Mouse (Mus musculus) frontal cortex, adult 2 months (tissue): ENCODE results near the gene Iffo2. TPM values are rescaled to one million over a fixed set of nuclear protein-coding genes. Genes with fewer than 3 reads are reported as not detected.

Experiments used
- DNase-seq, 2 experiments: peaks; one replicate each; pipeline ENCODE4 v3.0.0; 2022; ENCODE audit warnings: low spot score in 1 of 2; ENCODE audit errors: extremely low spot score in 1 of 2
- polyA plus RNA-seq: library from polyadenylated mRNA; depleted of rRNA; stranded (reverse); fragments of >200 nt; gene quantifications from 2 replicates; pipeline ENCODE4 v1.2.3, GENCODE M21; 2012; rRNA removed

Gene Iffo2
- polyA plus RNA-seq, 1 experiment = 10.1 TPM

- DNase-seq = peak in 1 of 2 experiments; percentile 86
Observed at GRCm38 (mm10) chr4:139636373-139636772, 106.0 kb downstream of the Iffo2 start.

GRCm38 (mm10) chr4:139637847-139638246 is 107.5 kb downstream of the Iffo2 start:
- no peak for DNase-seq

GRCm38 (mm10) chr4:139638356-139638755 is 108.0 kb downstream of the Iffo2 start:
- no peak for DNase-seq

GRCm38 (mm10) chr4:139639801-139640200 is 109.5 kb downstream of the Iffo2 start:
- DNase-seq = no peak

- DNase-seq = no peak
Observed at GRCm38 (mm10) chr4:139640333-139640732, 110.0 kb downstream of the Iffo2 start.

- no peak for DNase-seq
Observed at GRCm38 (mm10) chr4:139640775-139641174, 110.4 kb downstream of the Iffo2 start.

GRCm38 (mm10) chr4:139641829-139642425 is 111.6 kb downstream of the Iffo2 start:
- no peak for DNase-seq

- peak; percentile 44 to 91 for DNase-seq
Observed at GRCm38 (mm10) chr4:139643972-139644371, 113.6 kb downstream of the Iffo2 start.

GRCm38 (mm10) chr4:139646916-139647315 is 116.6 kb downstream of the Iffo2 start:
- no peak for DNase-seq

- DNase-seq = no peak
Observed at GRCm38 (mm10) chr4:139650086-139650743, 119.9 kb downstream of the Iffo2 start.

GRCm38 (mm10) chr4:139650907-139651306 is 120.6 kb downstream of the Iffo2 start:
- no peak for DNase-seq

GRCm38 (mm10) chr4:139653238-139653637 is 122.9 kb downstream of the Iffo2 start, which contains the start of gene Tas1r2:
TSS of gene Tas1r2 (plus strand) at chr4:139653538.
- DNase-seq = no peak

GRCm38 (mm10) chr4:139661897-139662296 is 131.5 kb downstream of the Iffo2 start:
- no peak for DNase-seq

- no peak for DNase-seq
Observed at GRCm38 (mm10) chr4:139667632-139668031, 137.3 kb downstream of the Iffo2 start.

- DNase-seq = peak in 1 of 2 experiments; percentile 71
Observed at GRCm38 (mm10) chr4:139669847-139670246, 139.5 kb downstream of the Iffo2 start.

Other genes with a start within 250 kb of the Iffo2 start
- 19.6 and 19.7 TPM in 2 replicates for gene Pqlc2, start 219.8 kb upstream of the Iffo2 start, polyA plus RNA-seq
- 17.7 and 17.8 TPM in 2 replicates for gene Akr7a5, start 219.8 kb upstream of the Iffo2 start, polyA plus RNA-seq
- gene Mrto4, start 178.0 kb upstream of the Iffo2 start, polyA plus RNA-seq = 52.7 and 53.6 TPM in 2 replicates
- 68.3 and 71.0 TPM in 2 replicates for gene Emc1, start 178.0 kb upstream of the Iffo2 start, polyA plus RNA-seq
- 177 and 186 TPM in 2 replicates for gene Ubr4, start 177.9 kb upstream of the Iffo2 start, polyA plus RNA-seq
- 0.02 and 0.04 TPM in 2 replicates for gene Gm21969, start 72.6 kb downstream of the Iffo2 start, polyA plus RNA-seq
- 22.6 and 24.7 TPM in 2 replicates for gene Aldh4a1, start 92.3 kb downstream of the Iffo2 start, polyA plus RNA-seq
- 0.06 TPM in 1 of 2 replicates, not detected in the other for gene Tas1r2, start 123.0 kb downstream of the Iffo2 start, polyA plus RNA-seq